Mouse (Mus musculus) lung, postnatal 0 days (tissue): Measurements from ENCODE around the gene Srp14. TPM values are rescaled to one million over a fixed set of nuclear protein-coding genes. Genes with fewer than 3 reads are reported as not detected.

Experiments used
- ATAC-seq: fragments of 200-750 bp; cut with Nextera tagmentation; 2 replicates; pipeline ENCODE4 v1.8.0; 2017; ENCODE audit warnings: moderate library complexity
- DNase-seq: peaks from one replicate; pipeline ENCODE4 v3.0.0-alpha.2; 2016; ENCODE audit warnings: low spot score
- H3K27ac ChIP-seq: fragments of 300-500 bp; sonication (generic); 2 replicates; pipeline ENCODE4 v1.5.1; 2014; ENCODE audit warnings: antibody characterized with exemption, mild to moderate bottlenecking, low read length, mixed read lengths
- H3K27me3 ChIP-seq: fragments of 300-500 bp; sonication (generic); replicated peaks from 2 replicates; pipeline ENCODE4 v1.6.1; 2014; ENCODE audit warnings: low read length, mixed read lengths; ENCODE audit not compliant: insufficient read depth
- H3K36me3 ChIP-seq: fragments of 300-500 bp; sonication (generic); 2 replicates; pipeline ENCODE4 v1.6.1; 2014; ENCODE audit warnings: low read length, mixed read lengths; ENCODE audit not compliant: insufficient read depth
- H3K4me1 ChIP-seq: fragments of 300-500 bp; sonication (generic); 2 replicates; pipeline ENCODE4 v1.6.1; 2014; ENCODE audit warnings: antibody characterized with exemption, low read depth, low read length, mixed read lengths; ENCODE audit not compliant: insufficient read depth
- H3K4me2 ChIP-seq: fragments of 300-500 bp; sonication (generic); replicated peaks from 2 replicates; pipeline ENCODE4 v1.6.1; 2014; ENCODE audit warnings: low read depth, mild to moderate bottlenecking, low read length, moderate library complexity, mixed read lengths
- H3K4me3 ChIP-seq: fragments of 300-500 bp; sonication (generic); 2 replicates; pipeline ENCODE4 v1.5.1; 2014; ENCODE audit warnings: low read depth, low read length
- H3K9ac ChIP-seq: fragments of 300-500 bp; sonication (generic); replicated peaks from 2 replicates; pipeline ENCODE4 v1.6.1; 2014; ENCODE audit warnings: low read depth, mild to moderate bottlenecking
- H3K9me3 ChIP-seq: fragments of 300-500 bp; sonication (generic); 2 replicates; pipeline ENCODE4 v1.6.1; 2016; ENCODE audit warnings: low read length, mixed read lengths
- CTCF ChIP-seq: IDR thresholded peaks from 2 replicates; pipeline ENCODE4 v1.5.1; 2016; ENCODE audit warnings: antibody characterized with exemption, mild to moderate bottlenecking
- EP300 ChIP-seq: IDR thresholded peaks from 2 replicates; pipeline ENCODE4 v1.6.1; 2016; ENCODE audit warnings: antibody characterized with exemption, mild to moderate bottlenecking, control low read depth
- WGBS: fragments of 180-500 bp; shearing (Covaris S2); extraction: QIAGEN DNeasy Blood & Tissue Kit; methylation state at CpG from one replicate; pipeline ENCODE4 v1.1.7; 2014; 5-methylcytosine and 5-hydroxymethylcytosine counted together
- polyA plus RNA-seq: library from polyadenylated mRNA; unstranded; fragments of >200 nt; fragmentation: Nextera tagmentation; extraction: Ambion mirVana; gene quantifications from 2 replicates; pipeline ENCODE4 v1.2.1, GENCODE M21; 2015

Gene Srp14
- polyA plus RNA-seq, 1 experiment from 2014 or later, result 275 TPM

GRCm38 (mm10) chr2:118491281-118491731, 11.8 kb upstream of the Srp14 start:
- 0 out of 2 replicates have a peak, but pooled peaks have one; percentile 26 for TF ChIP-seq EP300
- no peak for TF ChIP-seq CTCF
- Histone ChIP-seq H3K9me3 (no peaks in the 10 kb centered on the region), H3K4me1 (peaks cover 20% of the 10 kb centered on the region; the same call in 1 of the 2 replicates), H3K27ac (peak overlapping the region; percentile 80), H3K9ac (no peak overlapping the region), H3K4me3 (no peak overlapping the region), H3K36me3 (no peaks in the 10 kb centered on the region), H3K4me2 (no peak overlapping the region), H3K27me3 (no peaks in the 10 kb centered on the region)
- peak; percentile 61 for DNase-seq
- 13% methylated on average over 5 of the region's 5 CpGs for WGBS
- ATAC-seq, result peak; percentile 56

- WGBS, result 16% methylated on average over 12 of the region's 12 CpGs
- TF ChIP-seq EP300 (peak; percentile 49), CTCF (no peak)
- DNase-seq (peak; percentile 91), ATAC-seq (peak; percentile 79)
- H3K27me3 ChIP-seq, result no peaks in the 10 kb centered on the region
- no peak overlapping the region for H3K4me3 ChIP-seq
- no peaks in the 10 kb centered on the region for H3K36me3 ChIP-seq
- H3K4me1 ChIP-seq, result peaks cover 20% of the 10 kb centered on the region; the same call in 1 of the 2 replicates
- H3K27ac ChIP-seq, result peak overlapping the region; percentile 80
- no peak overlapping the region for H3K4me2 ChIP-seq
- H3K9ac ChIP-seq, result no peak overlapping the region
- H3K9me3 ChIP-seq, result no peaks in the 10 kb centered on the region
Observed at GRCm38 (mm10) chr2:118490241-118491091, 11.0 kb upstream of the Srp14 start.

GRCm38 (mm10) chr2:118487806-118488205, 8.3 kb upstream of the Srp14 start:
- Histone ChIP-seq H3K9me3 (no peaks in the 10 kb centered on the region), H3K27ac (no peak overlapping the region), H3K4me3 (no peak overlapping the region), H3K27me3 (no peaks in the 10 kb centered on the region), H3K9ac (no peak overlapping the region), H3K36me3 (no peaks in the 10 kb centered on the region), H3K4me2 (no peak overlapping the region), H3K4me1 (peaks cover 20% of the 10 kb centered on the region; the same call in 1 of the 2 replicates)
- DNase-seq (no peak), ATAC-seq (no peak)
- 76% methylated on average over 3 of the region's 3 CpGs for WGBS
- TF ChIP-seq CTCF (peak; percentile 66), EP300 (no peak)

- no peaks in the 10 kb centered on the region for H3K9me3 ChIP-seq
- H3K9ac ChIP-seq, result no peak overlapping the region
- peaks cover 19% of the 10 kb centered on the region; the same call in 1 of the 2 replicates for H3K4me1 ChIP-seq
- WGBS, result 15% methylated on average over 12 of the region's 12 CpGs
- DNase-seq (peak; percentile 78), ATAC-seq (peak; percentile 32)
- no peak overlapping the region for H3K4me3 ChIP-seq
- H3K4me2 ChIP-seq, result no peak overlapping the region
- H3K27ac ChIP-seq, result no peak overlapping the region
- TF ChIP-seq EP300 (no peak), CTCF (peak; percentile 100)
- H3K27me3 ChIP-seq, result no peaks in the 10 kb centered on the region
- no peaks in the 10 kb centered on the region for H3K36me3 ChIP-seq
Observed at GRCm38 (mm10) chr2:118486933-118487332, 7.4 kb upstream of the Srp14 start.

- WGBS, result 77% methylated on average over 3 of the region's 3 CpGs
- no peak for DNase-seq
- Histone ChIP-seq H3K27me3 (no peaks in the 10 kb centered on the region), H3K9ac (no peak overlapping the region), H3K4me2 (no peak overlapping the region), H3K36me3 (no peaks in the 10 kb centered on the region), H3K9me3 (no peaks in the 10 kb centered on the region), H3K27ac (no peak overlapping the region), H3K4me1 (peaks cover 7% of the 10 kb centered on the region; the same call in 1 of the 2 replicates), H3K4me3 (no peak overlapping the region)
- no peak for ATAC-seq
- TF ChIP-seq CTCF (no peak), EP300 (no peak)
Observed at GRCm38 (mm10) chr2:118485415-118485814, 5.9 kb upstream of the Srp14 start.

- Histone ChIP-seq H3K9me3 (no peaks in the 10 kb centered on the region), H3K4me3 (no peak overlapping the region), H3K27ac (no peak overlapping the region), H3K4me1 (no peaks in the 10 kb centered on the region), H3K27me3 (no peaks in the 10 kb centered on the region), H3K9ac (no peak overlapping the region), H3K4me2 (no peak overlapping the region), H3K36me3 (no peaks in the 10 kb centered on the region)
- TF ChIP-seq CTCF, result no peak
- DNase-seq (no peak), ATAC-seq (no peak)
- WGBS, result 83% methylated on average over 9 of the region's 9 CpGs
Observed at GRCm38 (mm10) chr2:118484386-118484898, 4.9 kb upstream of the Srp14 start.
